Mouse (Mus musculus): ENCODE results near the gene Elmod3.

GRCm38 (mm10) chr6:72630961-72631360 lies 32.7 kb upstream of the Elmod3 start:
- no peak for TF ChIP-seq POLR2A (IDR thresholded peaks at IDR 0.05; ENCODE audit: control insufficient read depth, extremely low read depth, insufficient read depth, low read length, poor library complexity)
- no peak for TF ChIP-seq CTCF (IDR thresholded peaks at IDR 0.05; ENCODE audit: borderline replicate concordance, control insufficient read depth, extremely low read depth, insufficient read depth, low read length, poor library complexity)
